8 mouse cellular contexts compared by ENCODE assay signal in the genomic region with DNA sequence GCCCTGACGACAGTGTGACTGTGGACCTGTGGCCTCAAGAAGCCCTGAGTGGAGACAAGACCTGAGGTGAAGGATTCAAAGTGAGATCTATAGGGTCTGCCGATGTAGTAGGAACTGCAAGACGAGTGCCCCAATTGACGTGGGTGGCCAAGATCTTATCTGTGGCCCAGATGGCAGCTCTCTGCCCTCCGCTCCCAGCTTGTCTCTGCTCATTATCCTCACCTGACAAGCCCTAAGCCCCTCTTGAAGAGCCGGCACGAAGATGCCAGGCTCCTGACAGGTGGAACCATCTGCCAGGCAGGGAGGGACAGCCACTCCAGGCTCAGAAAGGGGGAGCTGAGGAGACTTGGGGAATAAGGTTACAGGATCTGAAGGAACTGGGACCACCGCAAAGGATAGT. TPM values are rescaled to one million over a fixed set of nuclear protein-coding genes. Genes with fewer than 3 reads are reported as not detected.
DNase-seq lines count a peak whose midpoint lies in the region; ATAC-seq and TF ChIP-seq lines count a peak whose summit lies in the region.

No protein-coding gene starts in this region.

- peak overlapping the region; percentile 60 for H3K4me3 ChIP-seq in heart, embryonic 10.5 days
- H3K4me3 ChIP-seq in E14TG2a.4 (replicated peaks; ENCODE audit: low read length), result peak overlapping the region; percentile 84
- peak overlapping the region; percentile 31; the same call in 1 of the 2 replicates for H3K4me3 ChIP-seq in forebrain, embryonic 11.5 days (ENCODE audit: low read depth, low read length)
- H3K4me3 ChIP-seq in liver, embryonic 15.5 days (replicated peaks), result peak overlapping the region; percentile 57

- intact Hi-C loops in heart, postnatal 10 days (cut with DNase I), result loop anchor here (5.0 kb wide), 1 partner anchor 45 kb away; a partner anchor contains a TSS

- no peak for DNase-seq in heart, embryonic 10.5 days (ENCODE audit: low spot score)
- DNase-seq in heart, postnatal 10 days, result no peak
- no peak for DNase-seq in forebrain, embryonic 11.5 days (ENCODE audit: low spot score)
- no peak for DNase-seq in natural killer cell, adult 2 months (ENCODE audit: low spot score in 2 of 2)
- no peak for DNase-seq in right cerebral cortex, postnatal 36 days (ENCODE audit: low spot score in 2 of 2)
- DNase-seq in adrenal gland, adult 2 months, result no peak

- H3K27ac ChIP-seq in heart, embryonic 10.5 days, result no peak overlapping the region
- no peak overlapping the region for H3K27ac ChIP-seq in forebrain, embryonic 11.5 days (ENCODE audit: low read depth, low read length)
- H3K27ac ChIP-seq in liver, embryonic 15.5 days (replicated peaks), result no peak overlapping the region

- H3K9me3 ChIP-seq in heart, embryonic 10.5 days, result no peaks in the 10 kb centered on the region
- no peaks in the 10 kb centered on the region for H3K9me3 ChIP-seq in E14TG2a.4 (ENCODE audit: low read length)
- no peaks in the 10 kb centered on the region for H3K9me3 ChIP-seq in forebrain, embryonic 11.5 days (ENCODE audit: control insufficient read depth, low read length)
- H3K9me3 ChIP-seq in liver, embryonic 15.5 days (replicated peaks), result no peaks in the 10 kb centered on the region

- H3K36me3 ChIP-seq in heart, embryonic 10.5 days, result no peaks in the 10 kb centered on the region
- H3K36me3 ChIP-seq in E14TG2a.4 (ENCODE audit: insufficient read depth, low read length), result peaks cover 21% of the 10 kb centered on the region
- no peaks in the 10 kb centered on the region for H3K36me3 ChIP-seq in forebrain, embryonic 11.5 days (ENCODE audit: control insufficient read depth, insufficient read depth, low read length)
- H3K36me3 ChIP-seq in liver, embryonic 15.5 days (replicated peaks), result no peaks in the 10 kb centered on the region

- H3K4me2 ChIP-seq in forebrain, embryonic 11.5 days (ENCODE audit: low read depth, low read length, severe bottlenecking), result peak overlapping the region; percentile 81
- peak overlapping the region; percentile 86 for H3K4me2 ChIP-seq in liver, embryonic 15.5 days

- 11% methylated on average over 8 of the region's 8 CpGs for WGBS in heart, embryonic 10.5 days
- WGBS in forebrain, embryonic 11.5 days, result 33% methylated on average over 8 of the region's 8 CpGs
- 5% methylated on average over 8 of the region's 8 CpGs for WGBS in liver, embryonic 15.5 days (ENCODE audit: insufficient replicate concordance)

- H3K9ac ChIP-seq in forebrain, embryonic 11.5 days (ENCODE audit: low read length), result no peak overlapping the region; the same call in 1 of the 2 replicates
- H3K9ac ChIP-seq in liver, embryonic 15.5 days, result no peak overlapping the region

- no peak for TF ChIP-seq CTCF in E14TG2a.4 (conservative IDR thresholded peaks at IDR 0.05; ENCODE audit: low read length)

- H3K27me3 ChIP-seq in heart, embryonic 10.5 days (ENCODE audit: insufficient read depth, poor library complexity, severe bottlenecking), result peaks cover 86% of the 10 kb centered on the region
- H3K27me3 ChIP-seq in E14TG2a.4 (ENCODE audit: insufficient read depth, low read length), result peaks cover 59% of the 10 kb centered on the region
- H3K27me3 ChIP-seq in forebrain, embryonic 11.5 days (ENCODE audit: control insufficient read depth, insufficient read depth, low read length), result peaks cover 54% of the 10 kb centered on the region
- peaks cover 90% of the 10 kb centered on the region for H3K27me3 ChIP-seq in liver, embryonic 15.5 days

- peaks cover 44% of the 10 kb centered on the region for H3K4me1 ChIP-seq in heart, embryonic 10.5 days
- peaks cover 78% of the 10 kb centered on the region for H3K4me1 ChIP-seq in E14TG2a.4 (replicated peaks; ENCODE audit: low read depth, low read length)
- peaks cover 23% of the 10 kb centered on the region for H3K4me1 ChIP-seq in forebrain, embryonic 11.5 days (replicated peaks; ENCODE audit: control insufficient read depth, insufficient read depth, low read length)
- H3K4me1 ChIP-seq in liver, embryonic 15.5 days (replicated peaks), result peaks cover 29% of the 10 kb centered on the region

- no peak for ATAC-seq in forebrain, embryonic 11.5 days (replicated peaks; ENCODE audit: low FRiP score)
- no peak for ATAC-seq in liver, embryonic 15.5 days (ENCODE audit: insufficient read depth)

RNA-seq across cellular contexts. Expression of a gene that starts 32.2 kb away (rescaled TPM):
- polyA plus RNA-seq in heart, embryonic 10.5 days (2016; fragmentation: Nextera tagmentation; extraction: Ambion mirVana), result 1.3 TPM in 2 replicates
- total RNA-seq in heart, postnatal 10 days (2021), result not detected
- polyA plus RNA-seq in forebrain, embryonic 11.5 days (2014; fragmentation: Nextera tagmentation; extraction: Ambion mirVana), result 0.17 TPM in 1 of 2 replicates, not detected in the other
- 0.39 and 0.61 TPM in 2 replicates for polyA plus RNA-seq in liver, embryonic 15.5 days (2015; fragmentation: Nextera tagmentation; extraction: Ambion mirVana)
- under 1 TPM in 1 of 2 experiments, not detected in 1; 0.59 TPM for total RNA-seq in adrenal gland, adult 2 months (2021)
- polyA plus RNA-seq in adrenal gland, adult 2 months (2012; rRNA removed), result 0.07 and 0.09 TPM in 2 replicates

RNA-seq across cellular contexts. Expression of a gene that starts 43.6 kb away (rescaled TPM):
- 0.05 and 0.14 TPM in 2 replicates for polyA plus RNA-seq in heart, embryonic 10.5 days (2016; fragmentation: Nextera tagmentation; extraction: Ambion mirVana)
- under 1 TPM; 0.19 to 0.20 TPM for total RNA-seq in heart, postnatal 10 days (2021)
- polyA plus RNA-seq in forebrain, embryonic 11.5 days (2014; fragmentation: Nextera tagmentation; extraction: Ambion mirVana), result 3.2 and 3.7 TPM in 2 replicates
- 0.02 TPM in 1 of 2 replicates, not detected in the other for polyA plus RNA-seq in liver, embryonic 15.5 days (2015; fragmentation: Nextera tagmentation; extraction: Ambion mirVana)
- 10 to 100 TPM; 11.2 to 13.9 TPM for total RNA-seq in adrenal gland, adult 2 months (2021)
- polyA plus RNA-seq in adrenal gland, adult 2 months (2012; rRNA removed), result 13.8 and 17.9 TPM in 2 replicates

Comparison
In these comparisons a context has a peak if more than half of its experiments do, and no peak if none do; other contexts are left out.
1. H3K4me3 ChIP-seq: peak in every context shown above with its lines; median percentile 84 in E14TG2a.4; 60 in heart, embryonic 10.5 days; 57 in liver, embryonic 15.5 days; 31 in forebrain, embryonic 11.5 days.